Mouse (Mus musculus): ENCODE data around the gene Bcl6b.

GRCm38 (mm10) chr11:70180496-70180895 lies 49.1 kb downstream of the Bcl6b start:
- TF ChIP-seq EP300 (IDR thresholded peaks at IDR 0.05; ENCODE audit: low read depth) (no peak), CTCF (IDR thresholded peaks at IDR 0.05; ENCODE audit: low read depth) (no peak)
